Mouse (Mus musculus) hindbrain, embryonic 10.5 days (tissue): ENCODE results near the gene Dyrk3. TPM values are rescaled to one million over a fixed set of nuclear protein-coding genes. Genes with fewer than 3 reads are reported as not detected.
"Not testable (repeated sequence)": the region's sequence is repeated elsewhere in the genome, so short reads cannot be mapped to it uniquely, and the experiment has no call there.

ENCODE experiments used
- DNase-seq: peaks from one replicate; pipeline ENCODE4 v3.0.0-alpha.2; 2017; ENCODE audit warnings: low spot score
- H3K27ac ChIP-seq: fragments of 300-500 bp; sonication (generic); 2 replicates; pipeline ENCODE4 v1.5.1; 2016; ENCODE audit warnings: mild to moderate bottlenecking, moderate library complexity
- H3K27me3 ChIP-seq: fragments of 300-500 bp; sonication (generic); 2 replicates; pipeline ENCODE4 v1.6.1; 2016; ENCODE audit warnings: mild to moderate bottlenecking; ENCODE audit not compliant: poor library complexity, insufficient read depth, severe bottlenecking
- H3K36me3 ChIP-seq: fragments of 300-500 bp; sonication (generic); 2 replicates; pipeline ENCODE4 v1.6.1; 2016; ENCODE audit warnings: mild to moderate bottlenecking, moderate library complexity
- H3K4me1 ChIP-seq: fragments of 300-500 bp; sonication (generic); replicated peaks from 2 replicates; pipeline ENCODE4 v1.6.1; 2016; ENCODE audit warnings: mild to moderate bottlenecking
- H3K4me3 ChIP-seq: fragments of 300-500 bp; sonication (generic); 2 replicates; pipeline ENCODE4 v1.5.1; 2016; ENCODE audit warnings: mild to moderate bottlenecking, moderate library complexity
- H3K9me3 ChIP-seq: fragments of 300-500 bp; sonication (generic); 2 replicates; pipeline ENCODE4 v1.6.1; 2016; ENCODE audit warnings: mild to moderate bottlenecking, moderate library complexity
- WGBS: fragments of 180-500 bp; shearing (Covaris S2); methylation state at CpG from one replicate; pipeline ENCODE4 v1.1.7; 2016; 5-methylcytosine and 5-hydroxymethylcytosine counted together
- polyA plus RNA-seq: library from polyadenylated mRNA; unstranded; fragments of >200 nt; fragmentation: Nextera tagmentation; extraction: Ambion mirVana; gene quantifications from 2 replicates; pipeline ENCODE4 v1.2.1, GENCODE M21; 2016

Gene Dyrk3
- polyA plus RNA-seq, 1 experiment from 2014 or later = 11.2 TPM

GRCm38 (mm10) chr1:131145222-131145621, 7.1 kb upstream of the Dyrk3 start:
- not testable (repeated sequence) for H3K4me1 ChIP-seq, DNase-seq, H3K4me3 ChIP-seq, H3K36me3 ChIP-seq, H3K9me3 ChIP-seq, H3K27ac ChIP-seq, H3K27me3 ChIP-seq
- 86% methylated on average over 3 of the region's 3 CpGs for WGBS

DNA sequence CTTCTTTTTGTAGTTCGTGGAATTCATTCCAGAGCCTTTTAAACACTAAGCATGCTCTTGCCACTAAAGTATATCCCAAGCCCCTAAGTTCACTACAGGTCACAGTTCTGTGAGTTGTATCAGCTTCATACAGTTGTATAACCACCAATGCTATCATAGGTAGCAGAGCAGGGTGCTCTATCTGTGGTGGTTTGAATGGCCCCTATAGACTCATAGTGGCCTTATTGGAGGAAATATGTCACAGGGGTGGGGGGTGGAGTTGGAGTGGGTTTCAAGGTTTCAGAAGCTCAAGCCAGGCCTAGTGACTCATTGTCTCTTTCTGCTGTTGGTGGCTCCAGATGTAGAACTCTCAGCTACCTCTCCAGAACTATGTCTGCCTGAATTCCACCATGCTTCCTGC, 4.3 kb upstream of the Dyrk3 start:
- no peak for DNase-seq
- 77% methylated on average over 1 of the region's 1 CpGs for WGBS
- no peaks in the 10 kb centered on the region for H3K27me3 ChIP-seq

GRCm38 (mm10) chr1:131141449-131141848, 3.3 kb upstream of the Dyrk3 start:
- DNase-seq = no peak
- WGBS = 80% methylated on average over 2 of the region's 2 CpGs
- H3K4me1 ChIP-seq = peaks cover 18% of the 10 kb centered on the region
- H3K27me3 ChIP-seq = no peaks in the 10 kb centered on the region
- H3K36me3 ChIP-seq = no peaks in the 10 kb centered on the region
- H3K4me3 ChIP-seq = no peak overlapping the region
- no peak overlapping the region for H3K27ac ChIP-seq
- no peaks in the 10 kb centered on the region for H3K9me3 ChIP-seq

More for the DNA sequence above, 4.3 kb upstream of the Dyrk3 start:
- no peaks in the 10 kb centered on the region for H3K9me3 ChIP-seq
- H3K27ac ChIP-seq = no peak overlapping the region
- no peak overlapping the region for H3K4me3 ChIP-seq
- H3K4me1 ChIP-seq = peaks cover 10% of the 10 kb centered on the region; the same call in 1 of the 2 replicates
- no peaks in the 10 kb centered on the region for H3K36me3 ChIP-seq

- H3K4me1 ChIP-seq = peaks cover 37% of the 10 kb centered on the region
These were observed 1.3 kb upstream of the Dyrk3 start for GRCm38 (mm10) chr1:131139102-131140095.

DNA sequence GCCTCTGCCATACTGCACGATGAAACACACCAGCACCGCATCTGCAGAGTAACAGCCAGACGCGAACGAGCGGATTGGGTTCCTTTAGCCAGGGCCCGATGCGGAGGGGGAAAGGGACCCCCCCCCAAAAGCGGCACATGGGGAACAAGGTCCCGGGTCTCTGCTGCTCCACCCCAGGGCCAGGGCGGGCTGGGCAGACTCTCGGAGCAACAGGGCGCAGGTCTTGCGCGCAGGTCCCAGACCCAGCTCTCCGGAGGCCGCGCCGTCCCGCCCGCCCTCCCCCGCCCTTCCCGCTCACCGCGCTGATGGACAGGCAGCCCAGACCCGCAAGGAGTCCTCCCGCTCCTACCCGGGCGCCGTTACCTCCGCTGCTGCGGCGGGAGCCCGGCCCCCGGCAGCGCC, 422 bp downstream of the Dyrk3 start:
- Histone ChIP-seq H3K4me1 (peaks cover 42% of the 10 kb centered on the region), H3K27me3 (no peaks in the 10 kb centered on the region), H3K4me3 (peak overlapping the region; percentile 90), H3K27ac (peak overlapping the region; percentile 97), H3K9me3 (no peaks in the 10 kb centered on the region), H3K36me3 (peaks cover 23% of the 10 kb centered on the region)
- under 1% methylated on average over 36 of the region's 36 CpGs for WGBS
- DNase-seq = no peak

More at GRCm38 (mm10) chr1:131139102-131140095, 1.3 kb upstream of the Dyrk3 start:
- 75% methylated on average over 11 of the region's 11 CpGs for WGBS
- no peak for DNase-seq
- no peaks in the 10 kb centered on the region for H3K9me3 ChIP-seq
- peak overlapping the region; percentile 90 for H3K4me3 ChIP-seq
- no peak overlapping the region for H3K27ac ChIP-seq
- no peaks in the 10 kb centered on the region for H3K27me3 ChIP-seq
- H3K36me3 ChIP-seq = peaks cover 7% of the 10 kb centered on the region

GRCm38 (mm10) chr1:131137111-131137510, 1.0 kb downstream of the Dyrk3 start:
- no peak for DNase-seq
- Histone ChIP-seq H3K27ac (peak overlapping the region; percentile 97), H3K36me3 (peaks cover 29% of the 10 kb centered on the region), H3K4me3 (peak overlapping the region; percentile 90), H3K4me1 (peaks cover 42% of the 10 kb centered on the region), H3K27me3 (no peaks in the 10 kb centered on the region), H3K9me3 (no peaks in the 10 kb centered on the region)
- WGBS = 19% methylated on average over 5 of the region's 5 CpGs

DNA sequence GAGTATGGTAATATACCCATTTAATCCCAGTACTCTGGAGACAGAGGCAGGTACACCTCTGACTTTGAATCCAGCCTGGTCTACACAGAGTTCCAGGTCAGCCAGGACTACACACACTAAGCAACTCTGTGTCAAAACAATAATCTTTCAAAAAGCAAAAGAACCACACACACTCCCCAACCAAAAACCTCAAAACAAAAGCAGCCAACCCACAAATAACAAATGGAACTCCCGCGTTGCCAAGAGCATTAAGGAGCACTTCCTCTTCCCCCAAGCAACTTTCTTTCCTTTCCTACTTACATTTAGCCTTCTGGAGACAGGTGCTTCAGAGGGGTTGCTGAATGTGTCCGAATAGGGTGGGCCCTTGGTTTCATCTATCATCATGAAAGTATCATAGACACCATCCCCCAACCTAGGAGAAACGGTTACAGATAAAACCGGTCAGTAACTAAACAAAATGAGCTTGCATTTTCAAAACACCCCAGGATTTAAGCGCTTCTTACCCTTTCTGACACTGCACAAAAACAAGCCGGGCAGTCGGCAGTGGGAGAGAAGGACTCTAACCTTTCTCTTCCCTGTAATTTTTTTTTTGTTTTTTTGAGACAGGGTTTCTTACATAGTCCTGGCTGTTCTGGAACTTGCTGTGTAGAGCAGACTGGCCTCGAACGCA, 2.0 kb downstream of the Dyrk3 start:
- no peak for DNase-seq
- H3K36me3 ChIP-seq = peaks cover 35% of the 10 kb centered on the region
- H3K27me3 ChIP-seq = no peaks in the 10 kb centered on the region
- H3K4me3 ChIP-seq = peak overlapping the region; percentile 90; the same call in 1 of the 2 replicates
- 88% methylated on average over 10 of the region's 10 CpGs for WGBS
- no peaks in the 10 kb centered on the region for H3K9me3 ChIP-seq
- no peak overlapping the region for H3K27ac ChIP-seq
- H3K4me1 ChIP-seq = peaks cover 42% of the 10 kb centered on the region

DNA sequence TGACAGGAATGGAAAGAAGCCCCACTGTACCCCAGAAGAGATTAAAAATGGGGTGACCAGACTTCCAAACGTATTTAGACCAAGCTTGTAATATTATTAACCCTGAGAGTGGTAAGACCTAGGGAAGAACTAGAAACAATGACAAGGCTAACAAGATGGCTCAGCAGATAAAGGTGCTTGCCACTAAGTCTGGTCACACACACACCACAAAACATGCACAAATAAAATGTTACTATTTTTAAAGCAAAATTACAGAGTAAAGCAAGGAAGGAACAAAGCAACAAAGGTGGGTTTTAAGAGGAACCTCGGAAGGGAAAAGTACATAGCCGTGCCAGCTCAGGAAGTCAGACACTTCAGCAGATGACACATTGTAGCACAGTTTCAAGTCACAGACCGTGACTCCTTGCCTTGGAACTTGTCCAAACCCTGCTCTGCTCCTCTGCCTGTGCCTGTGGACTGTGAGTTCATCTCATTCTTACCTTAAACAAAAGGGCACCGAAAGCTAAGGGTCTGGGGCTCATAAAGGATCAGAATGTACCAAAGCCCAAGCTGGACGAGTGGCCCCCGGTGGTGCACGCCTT, 3.1 kb downstream of the Dyrk3 start:
- peak overlapping the region; percentile 46; the same call in 1 of the 2 replicates for H3K27ac ChIP-seq

GRCm38 (mm10) chr1:131134231-131134630, 3.9 kb downstream of the Dyrk3 start:
- no peaks in the 10 kb centered on the region for H3K27me3 ChIP-seq
- DNase-seq = no peak
- 67% methylated on average over 6 of the region's 6 CpGs for WGBS
- no peaks in the 10 kb centered on the region for H3K9me3 ChIP-seq
- H3K4me1 ChIP-seq = peaks cover 42% of the 10 kb centered on the region
- no peak overlapping the region for H3K4me3 ChIP-seq
- peaks cover 53% of the 10 kb centered on the region for H3K36me3 ChIP-seq
- H3K27ac ChIP-seq = no peak overlapping the region

More for the DNA sequence above, 3.1 kb downstream of the Dyrk3 start:
- Histone ChIP-seq H3K4me1 (peaks cover 42% of the 10 kb centered on the region), H3K4me3 (no peak overlapping the region), H3K36me3 (peaks cover 45% of the 10 kb centered on the region), H3K27me3 (no peaks in the 10 kb centered on the region), H3K9me3 (no peaks in the 10 kb centered on the region)
- WGBS = 78% methylated on average over 8 of the region's 8 CpGs
- no peak for DNase-seq

- Histone ChIP-seq H3K4me1 (no peaks in the 10 kb centered on the region), H3K9me3 (no peaks in the 10 kb centered on the region), H3K4me3 (no peak overlapping the region), H3K27me3 (no peaks in the 10 kb centered on the region), H3K27ac (no peak overlapping the region), H3K36me3 (peaks cover 53% of the 10 kb centered on the region)
- no peak for DNase-seq
- WGBS = 81% methylated on average over 11 of the region's 11 CpGs
These were observed 12.0 kb downstream of the Dyrk3 start for GRCm38 (mm10) chr1:131125987-131126744.

DNA sequence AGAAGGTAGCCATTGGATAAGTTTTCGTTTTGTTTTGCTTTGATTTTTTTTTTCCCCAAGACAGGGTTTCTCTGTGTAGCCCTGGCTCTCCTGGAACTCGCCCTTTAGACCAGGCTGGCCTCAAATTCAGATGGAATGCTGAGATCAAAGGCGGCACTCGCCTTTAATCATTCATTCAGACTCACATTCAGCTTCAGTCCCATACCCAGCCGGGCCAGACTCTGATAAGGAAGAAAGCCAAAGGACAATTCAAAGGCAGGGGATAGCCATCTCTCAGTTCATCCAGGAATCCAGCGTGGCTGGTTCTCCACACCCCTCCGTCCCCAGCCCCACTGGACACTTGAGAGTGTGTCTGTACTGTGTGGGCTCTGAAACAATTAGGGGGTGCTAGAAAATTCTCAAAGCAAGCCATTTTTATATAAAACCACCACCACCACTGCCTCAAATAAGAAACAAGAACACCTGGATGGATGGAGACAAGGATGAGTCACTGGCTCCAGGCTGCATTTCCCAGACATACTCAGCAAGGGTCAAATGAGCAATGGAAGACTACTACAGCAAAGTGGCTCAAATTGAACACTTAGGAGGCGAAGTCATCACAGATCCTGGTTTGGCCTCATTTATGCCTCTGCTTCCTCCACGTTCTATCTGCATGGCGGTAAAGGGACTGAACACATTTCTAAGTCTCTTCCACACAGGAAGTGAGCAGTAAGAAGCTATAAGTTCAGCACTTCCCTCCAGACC, 14.4 kb downstream of the Dyrk3 start:
- no peaks in the 10 kb centered on the region for H3K27me3 ChIP-seq
- no peak for DNase-seq
- peaks cover 28% of the 10 kb centered on the region for H3K36me3 ChIP-seq
- H3K4me1 ChIP-seq = peaks cover 9% of the 10 kb centered on the region
- H3K4me3 ChIP-seq = no peak overlapping the region
- no peak overlapping the region for H3K27ac ChIP-seq
- no peaks in the 10 kb centered on the region for H3K9me3 ChIP-seq
- WGBS = 65% methylated on average over 10 of the region's 10 CpGs

GRCm38 (mm10) chr1:131121987-131122386, 16.2 kb downstream of the Dyrk3 start:
- Histone ChIP-seq H3K27ac (no peak overlapping the region), H3K9me3 (no peaks in the 10 kb centered on the region), H3K4me3 (no peak overlapping the region), H3K36me3 (peaks cover 11% of the 10 kb centered on the region), H3K4me1 (peaks cover 11% of the 10 kb centered on the region), H3K27me3 (no peaks in the 10 kb centered on the region)
- no peak for DNase-seq
- 42% methylated on average over 3 of the region's 3 CpGs for WGBS
